Mouse (Mus musculus) heart, postnatal 36 days (tissue): ENCODE results near the gene Kif3c. TPM values are rescaled to one million over a fixed set of nuclear protein-coding genes. Genes with fewer than 3 reads are reported as not detected.
A peak's percentile ranks its signal among the peaks of the same experiment; 100 is the strongest.
"Not testable (repeated sequence)": the region's sequence is repeated elsewhere in the genome, so short reads cannot be mapped to it uniquely, and the experiment has no call there.

Experiments used
- DNase-seq, 2 experiments: peaks; one replicate each; pipeline ENCODE4 v3.0.0; 2021 to 2022
- intact Hi-C: fragments of 180-260 bp; cut with DNase I; formaldehyde crosslinking; loops from one replicate; pipeline ENCODE4 v1.15.1; 2025
- total RNA-seq, 2 experiments: library from RNA; stranded (reverse); gene quantifications; 2 replicates each; pipeline ENCODE4 v1.2.3; 2021

Kif3c gene
- total RNA-seq, 2 experiments from 2014 or later: 4.4 to 5.3 TPM

DNA sequence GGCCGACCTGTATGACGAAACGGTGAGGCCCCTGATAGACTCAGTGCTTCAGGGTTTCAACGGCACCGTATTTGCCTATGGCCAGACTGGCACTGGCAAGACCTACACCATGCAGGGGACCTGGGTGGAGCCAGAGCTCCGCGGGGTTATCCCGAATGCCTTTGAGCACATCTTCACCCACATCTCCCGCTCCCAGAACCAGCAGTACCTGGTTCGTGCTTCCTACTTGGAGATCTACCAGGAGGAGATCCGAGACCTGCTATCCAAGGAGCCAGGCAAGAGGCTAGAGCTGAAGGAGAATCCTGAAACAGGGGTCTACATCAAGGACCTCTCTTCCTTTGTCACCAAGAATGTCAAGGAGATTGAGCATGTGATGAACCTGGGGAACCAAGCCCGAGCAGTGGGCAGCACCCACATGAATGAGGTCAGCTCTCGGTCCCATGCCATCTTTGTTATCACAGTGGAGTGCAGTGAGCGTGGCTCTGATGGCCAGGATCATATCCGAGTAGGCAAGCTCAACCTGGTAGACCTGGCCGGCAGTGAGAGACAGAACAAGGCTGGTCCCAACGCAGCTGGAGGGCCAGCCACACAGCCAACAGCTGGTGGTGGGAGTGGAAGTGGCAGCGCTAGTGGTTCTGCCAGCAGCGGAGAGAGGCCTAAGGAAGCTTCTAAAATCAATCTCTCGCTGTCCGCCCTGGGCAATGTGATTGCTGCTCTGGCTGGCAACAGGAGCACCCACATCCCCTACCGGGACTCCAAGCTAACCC, 1.4 kb downstream of the Kif3c start:
- DNase-seq: no peak
- intact Hi-C loops: no loop called here

DNA sequence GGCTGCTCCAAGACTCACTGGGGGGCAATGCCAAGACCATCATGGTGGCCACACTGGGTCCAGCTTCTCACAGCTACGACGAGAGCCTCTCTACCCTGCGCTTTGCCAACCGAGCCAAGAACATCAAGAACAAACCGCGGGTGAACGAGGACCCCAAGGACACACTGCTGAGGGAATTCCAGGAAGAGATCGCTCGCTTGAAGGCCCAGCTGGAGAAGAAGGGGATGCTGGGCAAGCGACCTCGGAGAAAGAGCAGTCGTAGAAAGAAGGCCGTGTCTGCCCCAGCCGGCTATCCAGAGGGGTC, 2.0 kb downstream of the Kif3c start:
- intact Hi-C loops: no loop called here
- no peak for DNase-seq

DNA sequence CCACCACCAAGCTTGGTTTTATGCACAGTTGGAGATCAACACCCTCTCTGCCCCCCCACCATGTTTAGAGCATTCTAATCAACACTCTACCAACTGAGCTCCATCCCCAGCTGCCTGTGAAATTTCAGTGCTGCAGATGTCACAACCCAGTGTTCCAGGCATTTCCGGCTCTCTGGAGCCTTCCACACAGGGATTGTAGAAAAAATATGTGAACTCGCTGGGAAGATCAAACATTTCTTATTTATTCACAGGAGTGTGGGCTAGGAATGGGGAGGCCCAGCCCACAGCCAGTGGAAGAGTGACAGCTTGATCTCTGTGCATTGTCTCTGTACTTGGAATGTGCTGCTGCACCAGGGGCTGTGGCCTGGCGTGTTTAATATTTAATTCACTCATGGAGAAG, 3.8 kb downstream of the Kif3c start:
- intact Hi-C loops: no loop called here
- no peak for DNase-seq

DNA sequence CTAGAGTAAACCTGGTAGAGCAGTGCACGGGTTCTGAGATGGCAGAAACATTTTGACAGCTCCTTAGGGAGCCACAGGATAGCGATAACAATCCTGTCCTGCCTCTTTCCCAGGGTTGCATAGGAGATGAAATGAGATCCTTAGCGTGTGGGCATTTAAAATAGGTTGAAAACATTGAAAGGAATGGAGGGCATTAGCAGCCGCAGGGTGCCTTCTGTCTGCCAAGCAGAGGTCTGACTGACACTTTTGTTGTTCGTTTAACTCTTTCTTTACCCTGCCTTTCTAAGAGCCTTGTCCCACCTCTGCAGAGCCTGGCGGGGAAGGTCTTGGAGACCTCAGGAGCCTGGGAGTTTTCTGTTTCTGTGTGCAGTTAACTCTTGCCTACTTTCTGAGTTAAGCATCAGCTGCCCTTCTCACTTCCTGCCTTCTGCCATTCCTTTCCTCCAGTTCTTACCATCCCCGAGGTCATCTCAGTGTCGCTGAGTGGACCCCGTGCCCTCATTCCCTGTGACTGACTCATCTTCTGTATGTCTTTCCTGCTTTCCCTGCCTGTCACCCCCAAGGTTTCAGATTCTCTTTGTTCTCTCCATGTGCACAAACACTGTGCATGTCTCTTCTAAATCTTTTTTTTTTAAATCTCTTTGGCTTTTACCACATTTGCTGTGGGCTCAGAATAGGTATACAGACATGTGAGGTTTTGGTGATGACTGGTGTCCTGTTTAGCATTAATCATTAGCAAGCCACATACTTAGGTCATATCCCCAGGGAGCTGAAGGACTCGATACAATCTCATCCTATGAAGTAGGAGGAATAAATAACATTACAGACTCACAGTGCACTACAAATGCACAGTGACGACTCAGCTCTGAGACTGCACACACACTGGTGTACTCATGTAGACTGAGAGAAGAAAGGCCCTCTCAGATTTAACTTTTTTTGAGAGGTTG, 6.3 kb downstream of the Kif3c start:
- intact Hi-C loops: no loop called here
- no peak for DNase-seq

DNA sequence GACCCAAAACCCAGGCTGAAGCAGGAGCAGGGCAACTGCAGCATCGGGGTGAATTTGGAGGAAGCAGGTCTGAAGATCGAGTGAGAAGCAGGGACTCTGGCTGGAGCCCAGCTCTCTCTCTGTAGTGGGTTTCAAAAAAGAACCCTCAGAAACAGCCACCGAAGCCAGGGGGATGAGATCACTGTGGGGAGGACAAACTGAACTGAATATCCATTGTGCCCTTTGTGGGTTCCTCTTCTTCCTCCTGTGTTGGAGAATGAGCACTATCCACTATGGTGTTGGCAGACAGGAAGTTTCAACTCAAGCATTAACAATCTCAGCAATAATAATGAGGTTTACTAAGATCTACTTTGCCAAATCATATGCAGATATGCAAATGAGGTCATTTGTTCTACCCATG, 7.1 kb downstream of the Kif3c start:
- intact Hi-C loops: no loop called here
- no peak for DNase-seq

DNA sequence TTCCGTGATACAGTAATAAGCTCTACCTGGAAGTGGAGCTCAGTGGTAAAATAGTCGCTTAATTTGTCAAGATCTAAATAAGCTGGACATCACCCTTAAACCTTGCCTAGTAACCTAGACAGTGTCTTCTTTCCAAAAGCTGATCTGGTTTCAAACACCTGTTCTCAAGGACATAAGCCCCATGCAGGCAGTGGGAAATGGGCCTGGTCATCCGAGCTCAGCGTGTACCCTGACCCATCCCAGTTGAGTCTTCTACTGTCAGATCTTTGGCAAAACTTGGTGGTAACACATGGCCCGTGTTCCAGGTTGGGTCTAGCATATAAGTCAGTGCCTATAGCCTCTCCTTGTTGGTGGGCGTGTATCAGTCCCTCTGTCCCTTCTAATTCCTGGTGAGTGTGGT, 8.6 kb downstream of the Kif3c start:
- DNase-seq: no peak
- intact Hi-C loops: no loop called here

DNA sequence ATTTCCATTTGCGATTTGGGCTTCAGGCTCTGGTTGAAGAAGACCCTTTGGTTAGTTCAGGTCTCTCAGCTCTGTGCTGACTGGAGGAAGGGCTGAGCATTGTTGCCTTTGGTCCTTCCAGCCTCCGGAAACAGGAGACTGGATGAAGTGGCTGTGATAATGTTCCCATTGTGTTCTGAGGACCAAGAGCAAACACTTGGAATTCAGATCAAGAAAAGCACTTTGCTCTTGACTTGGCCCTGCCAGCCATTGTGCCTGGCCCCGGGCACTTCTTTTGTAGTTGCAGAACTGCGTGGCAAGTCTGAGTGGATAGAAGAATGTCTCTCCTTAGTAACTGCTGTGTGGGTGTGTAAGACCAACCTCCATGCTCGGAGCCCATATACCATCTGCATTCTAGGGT, 9.6 kb downstream of the Kif3c start:
- intact Hi-C loops: no loop called here
- DNase-seq: no peak

DNA sequence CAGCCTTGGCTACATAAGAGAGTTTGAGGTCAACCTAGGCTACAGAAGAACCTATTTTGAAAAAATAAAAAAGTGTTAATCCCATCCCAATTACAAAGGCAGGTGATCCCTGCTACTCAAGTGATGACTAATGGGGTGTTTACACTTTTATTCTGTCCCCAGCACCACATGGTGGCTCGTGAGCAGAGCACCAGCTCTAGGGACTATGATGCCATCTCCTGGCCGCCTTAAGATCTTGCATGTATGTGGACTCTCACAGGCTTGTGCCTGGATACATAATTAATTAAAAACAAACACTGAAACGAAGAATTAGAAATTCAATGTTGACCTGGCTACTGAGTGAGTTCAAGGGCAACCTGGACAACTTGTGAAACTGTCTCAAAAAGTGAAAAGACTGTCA, 12.3 kb downstream of the Kif3c start:
- intact Hi-C loops: no loop called here
- DNase-seq: no peak

DNA sequence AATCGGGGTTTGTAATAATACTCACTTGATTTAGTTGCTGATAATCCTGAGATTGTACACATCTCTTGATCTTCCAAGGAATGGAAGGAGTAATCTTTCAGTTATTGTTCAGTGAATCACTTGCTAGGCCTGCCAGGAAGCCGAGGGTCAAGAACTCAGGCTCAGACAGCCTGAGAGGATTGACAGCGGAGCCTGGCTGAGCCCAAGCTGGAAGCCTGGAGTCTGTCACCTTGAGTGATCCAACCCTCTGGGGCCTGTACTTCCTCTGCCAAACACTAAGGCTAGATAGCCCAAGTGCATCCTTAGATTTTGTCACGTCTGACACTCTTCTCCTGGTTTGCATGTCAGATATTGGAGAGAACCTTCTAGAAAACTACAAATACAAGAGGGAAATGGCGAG, 12.8 kb downstream of the Kif3c start:
- no peak for DNase-seq
- intact Hi-C loops: no loop called here

DNA sequence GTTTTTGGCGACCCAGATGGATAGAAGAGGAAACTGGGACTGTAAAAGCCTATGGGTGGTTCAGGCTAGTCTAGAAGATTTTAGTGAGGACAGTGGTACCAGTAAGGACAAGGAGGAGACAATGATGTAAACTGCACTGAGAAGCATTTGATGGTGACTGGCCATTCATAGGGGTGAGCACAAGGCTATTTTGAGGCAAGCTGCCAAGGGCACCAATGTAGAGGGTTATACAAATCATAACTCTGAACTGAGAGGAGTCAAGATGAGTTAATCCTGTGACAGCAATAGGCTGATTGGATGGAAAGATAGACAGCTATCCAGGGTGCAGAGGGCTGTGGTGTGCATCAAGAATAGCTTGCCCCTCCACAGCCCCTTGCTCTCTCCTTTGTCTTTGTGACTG, 19.9 kb downstream of the Kif3c start:
- DNase-seq: no peak
- intact Hi-C loops: no loop called here

DNA sequence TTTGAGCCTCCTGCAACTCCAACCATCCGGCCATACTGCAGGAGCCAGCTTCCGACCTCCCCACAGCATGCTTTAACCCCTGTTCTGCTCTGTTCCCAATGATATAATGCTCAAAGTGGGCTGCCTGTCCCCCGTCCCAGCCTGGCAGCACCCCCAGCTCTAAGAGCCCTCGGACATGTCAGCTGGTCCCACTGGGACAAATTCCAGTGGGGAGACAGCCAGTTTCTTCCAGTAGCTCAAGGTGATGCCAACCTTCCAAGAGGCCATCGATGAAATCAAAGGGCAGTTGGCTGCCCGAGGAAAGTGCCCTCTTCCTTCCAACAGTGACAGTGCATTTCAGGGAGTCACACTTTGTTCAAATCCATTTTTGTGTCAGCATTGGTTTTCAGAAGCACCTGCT, 20.3 kb downstream of the Kif3c start:
- intact Hi-C loops: no loop called here

DNA sequence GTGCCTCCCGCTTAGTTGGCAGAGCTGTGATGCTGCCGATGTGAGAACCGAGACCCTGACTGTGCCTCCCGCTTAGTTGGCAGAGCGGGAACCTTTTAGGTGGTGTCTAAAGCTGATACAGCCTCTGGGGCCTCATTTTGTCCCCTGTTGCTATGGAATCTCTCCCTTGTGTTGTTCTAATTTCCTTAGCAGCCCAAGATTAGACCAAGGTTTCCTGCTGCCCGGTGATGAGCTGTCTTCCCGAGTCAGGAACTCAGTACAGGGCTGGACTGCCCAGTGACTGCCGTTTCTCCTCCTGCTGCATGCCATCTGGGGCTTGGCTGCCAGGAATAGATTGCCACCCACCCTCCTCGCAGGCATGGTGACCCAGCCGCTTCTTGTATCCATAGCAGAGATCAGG, 21.0 kb downstream of the Kif3c start:
- intact Hi-C loops: no loop called here
- DNase-seq: no peak

More for the DNA sequence above, 20.3 kb downstream of the Kif3c start:
- no peak for DNase-seq

DNA sequence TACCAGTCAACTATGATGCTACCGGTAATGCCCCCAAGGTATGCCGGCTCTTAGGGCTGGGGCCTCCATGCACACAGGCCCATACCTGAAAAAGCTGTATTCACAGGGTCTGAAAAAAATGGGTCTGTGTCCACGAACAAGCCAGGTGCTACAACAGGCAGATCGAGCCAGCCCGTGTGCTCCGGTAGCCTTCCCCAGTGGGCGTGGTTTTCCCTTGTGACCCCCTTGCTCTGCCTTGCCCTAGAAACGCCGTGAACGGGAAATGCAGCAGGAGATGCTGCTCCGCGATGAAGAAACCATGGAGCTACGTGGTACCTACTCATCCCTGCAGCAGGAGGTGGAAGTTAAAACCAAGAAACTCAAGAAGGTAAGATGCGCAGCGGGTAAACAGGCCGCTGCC, 23.0 kb downstream of the Kif3c start:
- intact Hi-C loops: no loop called here
- DNase-seq: no peak

DNA sequence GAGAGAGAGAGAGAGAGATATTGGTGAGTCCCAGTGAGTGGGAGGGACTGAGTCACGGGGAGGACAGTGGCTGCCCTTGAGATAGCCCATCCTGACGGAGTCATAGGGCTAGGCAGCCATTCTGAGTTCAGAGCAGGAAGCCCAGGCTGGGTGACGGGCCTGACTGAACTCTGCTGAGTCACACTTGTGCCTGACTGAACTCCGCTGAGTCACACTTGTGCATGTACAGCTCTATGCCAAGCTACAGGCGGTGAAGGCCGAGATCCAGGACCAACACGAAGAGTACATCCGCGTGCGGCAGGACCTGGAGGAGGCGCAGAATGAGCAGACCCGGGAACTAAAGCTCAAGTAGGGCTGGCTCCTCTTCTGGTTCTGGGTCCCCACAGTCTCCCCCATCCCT, 24.5 kb downstream of the Kif3c start:
- no peak for DNase-seq
- intact Hi-C loops: no loop called here

DNA sequence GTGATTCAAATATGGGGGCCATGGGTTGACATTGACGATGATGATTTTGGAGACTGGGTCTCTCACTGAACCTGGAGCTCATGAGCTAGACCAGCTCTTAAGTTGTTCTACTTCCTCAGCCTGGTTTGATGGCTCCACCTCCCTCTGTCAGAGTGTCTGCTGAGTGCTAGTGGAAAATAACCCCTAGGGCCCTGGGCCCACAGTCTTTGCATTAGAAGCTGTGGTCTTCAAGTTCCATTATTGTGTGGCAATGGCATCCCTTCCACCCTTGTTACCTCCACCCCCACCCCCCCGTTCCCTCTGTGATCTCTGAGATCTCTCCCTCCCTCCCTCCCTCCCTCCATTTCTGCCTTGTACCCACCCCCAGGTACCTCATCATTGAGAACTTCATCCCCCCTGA, 25.1 kb downstream of the Kif3c start:
- DNase-seq: no peak
- intact Hi-C loops: loop anchor here (10.0 kb wide), 1 partner anchor 295 kb away; no protein-coding TSS in a partner anchor

DNA sequence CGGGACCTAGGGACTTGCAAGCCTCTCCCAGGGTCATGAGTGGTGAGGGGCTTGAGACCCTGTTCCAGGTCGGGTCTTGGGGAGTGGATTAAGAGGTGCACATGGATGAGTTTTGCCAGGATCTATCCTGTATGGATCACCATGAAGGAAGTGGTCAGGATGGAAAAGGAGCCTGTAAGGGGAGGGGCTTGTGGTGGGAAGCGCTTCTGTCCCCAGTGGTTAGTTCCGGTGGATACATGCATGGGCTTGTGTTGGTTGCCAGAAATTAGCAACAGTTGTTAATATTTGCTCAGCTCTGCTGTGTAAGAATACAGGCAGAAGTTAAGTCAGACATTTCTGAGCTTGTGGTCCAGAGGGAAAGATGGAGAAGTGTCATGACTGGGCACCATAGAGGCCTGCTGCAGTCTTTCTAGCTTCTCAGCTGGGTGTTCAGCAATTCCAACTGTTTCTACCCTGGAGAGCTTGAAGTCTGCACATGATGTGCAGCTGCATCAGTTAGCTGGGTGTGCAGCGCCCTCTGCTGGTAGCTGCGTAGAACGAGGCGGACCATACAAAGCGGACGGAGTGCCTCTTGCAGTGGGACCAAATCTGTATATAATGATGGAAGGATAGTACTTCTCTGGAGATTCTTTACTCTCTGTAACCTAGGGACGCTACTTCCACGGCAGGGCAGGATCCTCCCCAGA, 25.8 kb downstream of the Kif3c start:
- DNase-seq: peak; percentile 78 to 84
- intact Hi-C loops: loop anchor here (10.0 kb wide), 1 partner anchor 296 kb away; no protein-coding TSS in a partner anchor

DNA sequence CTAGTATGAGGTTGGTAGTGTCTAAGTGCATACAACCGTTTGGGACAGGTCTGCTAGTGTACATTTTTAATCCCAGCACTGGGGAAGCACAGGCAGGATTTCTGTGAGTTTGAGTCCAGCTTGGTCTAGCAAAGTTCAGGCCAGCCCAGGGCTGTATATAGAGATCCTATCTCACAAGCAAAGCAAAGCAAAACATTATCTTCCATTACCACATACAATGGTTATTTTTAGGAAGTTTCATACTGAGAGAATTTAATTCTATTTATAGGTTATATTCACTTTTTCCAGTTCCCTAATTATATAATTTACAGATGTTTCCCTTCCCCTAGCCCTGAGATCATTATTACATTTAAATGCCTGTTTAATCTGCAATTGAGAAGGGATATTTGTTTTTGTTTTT, 26.3 kb downstream of the Kif3c start:
- intact Hi-C loops: loop anchor here (10.0 kb wide), 1 partner anchor 296 kb away; no protein-coding TSS in a partner anchor

DNA sequence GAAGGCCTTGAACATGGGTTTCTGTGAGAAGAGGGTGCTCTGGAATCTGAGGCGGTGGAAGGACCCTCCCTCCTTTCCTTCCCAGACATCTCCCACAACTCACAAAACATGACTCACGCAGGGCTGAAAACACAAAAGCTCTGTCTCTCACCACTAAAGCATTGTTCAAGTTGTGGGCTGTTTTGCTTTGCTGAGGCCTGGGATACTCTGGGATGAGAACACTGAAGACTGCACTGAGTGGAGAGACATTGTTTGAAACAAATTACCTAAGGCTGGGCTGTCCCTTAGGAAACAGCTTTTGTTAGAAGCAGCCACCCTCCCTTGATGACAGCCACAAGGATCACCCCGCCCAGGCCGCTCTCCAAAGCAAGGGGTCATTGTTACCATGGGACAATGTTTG, 28.2 kb downstream of the Kif3c start:
- intact Hi-C loops: loop anchor here (10.0 kb wide), 1 partner anchor 298 kb away; no protein-coding TSS in a partner anchor
- DNase-seq: no peak

More for the DNA sequence above, 26.3 kb downstream of the Kif3c start:
- no peak for DNase-seq

DNA sequence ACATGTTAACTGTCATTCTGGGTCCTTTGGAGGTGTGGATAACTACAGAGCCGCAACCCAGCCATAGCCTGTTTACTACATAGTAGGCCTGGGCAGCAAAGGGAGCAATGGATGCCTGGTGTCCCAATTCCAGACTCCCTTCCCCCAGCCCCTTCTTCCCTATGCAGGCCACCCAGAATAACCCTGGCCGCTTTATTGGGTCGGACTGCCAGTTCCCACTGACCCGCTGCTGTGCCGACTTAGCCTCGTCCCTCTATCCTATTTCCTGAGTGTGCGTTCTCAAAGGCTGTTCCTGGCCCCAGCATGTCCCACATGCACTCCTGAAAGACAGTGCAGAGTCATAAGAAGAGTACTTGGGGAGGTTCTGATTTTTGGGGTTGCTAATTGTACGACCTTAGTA, 32.0 kb downstream of the Kif3c start:
- DNase-seq: no peak
- intact Hi-C loops: loop anchor here (10.0 kb wide), 1 partner anchor 302 kb away; no protein-coding TSS in a partner anchor

DNA sequence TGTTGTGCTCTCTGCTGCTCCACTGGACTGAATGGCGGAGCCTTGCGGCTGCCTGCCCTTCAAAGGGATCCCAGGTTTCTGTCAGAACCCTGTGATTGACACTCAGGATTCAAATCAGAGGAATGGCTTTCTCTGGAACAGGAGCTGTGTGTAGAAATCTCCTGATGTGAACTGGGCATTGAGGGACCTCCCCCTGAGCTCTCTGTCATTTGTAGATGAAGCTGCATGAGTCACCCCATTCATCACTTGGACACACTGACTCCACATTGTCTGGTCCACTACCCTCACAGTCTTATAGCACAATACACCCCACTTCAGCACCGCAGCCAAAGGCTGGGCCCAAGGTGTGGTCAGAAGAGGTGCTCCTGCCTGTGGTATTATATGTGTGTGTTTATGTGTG, 40.7 kb downstream of the Kif3c start:
- DNase-seq, intact Hi-C loops: not testable (repeated sequence)

DNA sequence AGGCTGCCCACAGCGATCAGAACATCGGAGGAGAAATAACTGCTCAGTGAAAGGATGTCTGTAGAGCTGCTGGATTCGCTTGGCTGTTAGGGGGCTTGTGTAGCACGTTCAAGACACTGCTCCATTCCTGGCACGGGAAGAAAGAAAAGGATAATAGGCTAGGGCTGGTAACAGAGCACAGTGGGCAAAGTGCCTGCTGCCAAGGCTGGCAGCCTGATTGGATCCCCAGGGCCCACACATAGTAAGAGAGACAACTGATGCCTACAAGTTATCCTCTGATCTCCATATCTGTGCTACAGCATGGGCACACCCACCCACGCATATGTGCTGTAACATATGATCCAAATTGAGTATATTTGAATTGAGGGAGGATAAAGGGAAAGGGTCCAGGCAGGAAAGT, 41.7 kb downstream of the Kif3c start:
- intact Hi-C loops: no loop called here

More for the DNA sequence above, 41.7 kb downstream of the Kif3c start:
- DNase-seq: no peak
